Comparison of ENCODE assay signal across 20 mouse cellular contexts in the genomic region with DNA sequence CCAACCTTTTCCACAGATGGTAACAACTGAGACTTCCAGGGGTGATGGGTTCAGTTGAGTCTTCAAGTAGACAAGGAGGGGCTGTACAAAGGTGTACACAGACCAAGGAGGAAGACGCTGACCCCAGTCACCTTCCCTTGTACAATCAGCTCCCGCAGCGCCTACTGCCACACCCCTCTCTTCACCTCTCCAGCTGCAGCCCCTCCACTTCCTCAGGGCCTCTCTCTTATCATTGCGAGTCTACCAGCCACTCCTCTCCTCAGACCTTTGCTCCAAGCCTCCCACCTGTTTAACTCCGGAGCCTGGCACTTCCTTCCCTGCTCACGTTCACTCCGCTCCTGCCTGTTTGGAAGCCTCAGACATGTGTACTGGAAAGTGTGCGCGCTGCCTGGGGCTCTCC. TPM values are rescaled to one million over a fixed set of nuclear protein-coding genes. Genes with fewer than 3 reads are reported as not detected.
DNase-seq lines count a peak whose midpoint lies in the region; ATAC-seq lines count a peak whose summit lies in the region.
"Had no signal": no experiment of that assay in that cellular context is flagged by ENCODE, and none has a peak within 500 bp of the region (broad histone marks: within the 10 kb centered on the region; RNA-seq: fewer than 3 reads in every experiment).

A gene (plus strand): TSS at position 275 of the 400 bp plus-strand sequence.

- peak; percentile 42; the same call in 1 of the 2 replicates for ATAC-seq in liver, embryonic 12.5 days
- ATAC-seq: activated CD4-positive, CD25-positive, alpha-beta regulatory T cell, adult 4 months had no signal

- H3K27ac ChIP-seq in liver, embryonic 12.5 days = no peak within 1 kb of the TSS
- H3K27ac ChIP-seq: embryonic facial prominence, embryonic 13.5 days; hindbrain, embryonic 15.5 days; liver, embryonic 14.5 days; neural tube, embryonic 13.5 days had no signal

- 27% methylated on average over 9 of the region's 9 CpGs for WGBS in liver, embryonic 12.5 days (ENCODE audit: insufficient replicate concordance)

- H3K4me3 ChIP-seq in liver, embryonic 12.5 days = no peak within 1 kb of the TSS
- H3K4me3 ChIP-seq: embryonic facial prominence, embryonic 13.5 days; hindbrain, embryonic 15.5 days; neural tube, embryonic 13.5 days had no signal

- H3K4me1 ChIP-seq in liver, embryonic 12.5 days = peaks cover 21% of the 10 kb centered on the region

- no peaks in the 10 kb centered on the region for H3K36me3 ChIP-seq in liver, embryonic 12.5 days
- H3K36me3 ChIP-seq: embryonic facial prominence, embryonic 13.5 days; hindbrain, embryonic 15.5 days; neural tube, embryonic 13.5 days had no signal

- H3K4me2 ChIP-seq in liver, embryonic 12.5 days = peak within 1 kb of the TSS; percentile 26
- H3K4me2 ChIP-seq: embryonic facial prominence, embryonic 13.5 days; hindbrain, embryonic 15.5 days; neural tube, embryonic 13.5 days had no signal

- H3K27me3 ChIP-seq in liver, embryonic 12.5 days (replicated peaks) = peaks cover 46% of the 10 kb centered on the region
- H3K27me3 ChIP-seq: embryonic facial prominence, embryonic 13.5 days; hindbrain, embryonic 15.5 days had no signal

- DNase-seq in thymus, postnatal 0 days (ENCODE audit: low spot score) = peak; percentile 27
- DNase-seq in thymus, postnatal 36 days = no peak
- peak; percentile 46 for DNase-seq in R1 (ENCODE audit: low read depth, low spot score)
- peak; percentile 74 for DNase-seq in yolk sac, embryonic 10.5 days (ENCODE audit: low spot score)
- no peak for DNase-seq in ovary, postnatal 14 days (ENCODE audit: low spot score)
- no peak for DNase-seq in embryo, embryonic 11 days
- DNase-seq: adrenal gland, postnatal 25 days; cerebellum, adult 8-10 months; gastrocnemius, postnatal 10 days; heart, adult 18-20 months; left cerebral cortex, postnatal 4 days; lung, postnatal 10 days; thymus, adult 18-20 months had no signal

- no peak within 1 kb of the TSS for H3K9ac ChIP-seq in liver, embryonic 12.5 days
- H3K9ac ChIP-seq: embryonic facial prominence, embryonic 13.5 days; hindbrain, embryonic 15.5 days; liver, embryonic 14.5 days; neural tube, embryonic 13.5 days had no signal

- H3K9me3 ChIP-seq in liver, embryonic 12.5 days (replicated peaks) = no peaks in the 10 kb centered on the region
- H3K9me3 ChIP-seq: embryonic facial prominence, embryonic 13.5 days; hindbrain, embryonic 15.5 days; megakaryocyte, embryonic 14.5 days; neural tube, embryonic 13.5 days had no signal

RNA-seq across cellular contexts. Expression of the gene that starts here (rescaled TPM):
- 8.9 and 9.3 TPM in 2 replicates for polyA plus RNA-seq in thymus, postnatal 0 days (2015; fragmentation: Nextera tagmentation; extraction: Ambion mirVana)
- polyA plus RNA-seq in liver, embryonic 12.5 days (2016; fragmentation: Nextera tagmentation; extraction: Ambion mirVana) = 2.8 and 2.9 TPM in 2 replicates

Comparison
In these comparisons a context has a peak if more than half of its experiments do, and no peak if none do; other contexts are left out.
1. DNase-seq: peak in thymus, postnatal 0 days (single experiment), R1 (single experiment) and yolk sac, embryonic 10.5 days (single experiment); none in thymus, postnatal 36 days (0 of 2), ovary, postnatal 14 days (single experiment) and embryo, embryonic 11 days (single experiment).